In the genomic region with DNA sequence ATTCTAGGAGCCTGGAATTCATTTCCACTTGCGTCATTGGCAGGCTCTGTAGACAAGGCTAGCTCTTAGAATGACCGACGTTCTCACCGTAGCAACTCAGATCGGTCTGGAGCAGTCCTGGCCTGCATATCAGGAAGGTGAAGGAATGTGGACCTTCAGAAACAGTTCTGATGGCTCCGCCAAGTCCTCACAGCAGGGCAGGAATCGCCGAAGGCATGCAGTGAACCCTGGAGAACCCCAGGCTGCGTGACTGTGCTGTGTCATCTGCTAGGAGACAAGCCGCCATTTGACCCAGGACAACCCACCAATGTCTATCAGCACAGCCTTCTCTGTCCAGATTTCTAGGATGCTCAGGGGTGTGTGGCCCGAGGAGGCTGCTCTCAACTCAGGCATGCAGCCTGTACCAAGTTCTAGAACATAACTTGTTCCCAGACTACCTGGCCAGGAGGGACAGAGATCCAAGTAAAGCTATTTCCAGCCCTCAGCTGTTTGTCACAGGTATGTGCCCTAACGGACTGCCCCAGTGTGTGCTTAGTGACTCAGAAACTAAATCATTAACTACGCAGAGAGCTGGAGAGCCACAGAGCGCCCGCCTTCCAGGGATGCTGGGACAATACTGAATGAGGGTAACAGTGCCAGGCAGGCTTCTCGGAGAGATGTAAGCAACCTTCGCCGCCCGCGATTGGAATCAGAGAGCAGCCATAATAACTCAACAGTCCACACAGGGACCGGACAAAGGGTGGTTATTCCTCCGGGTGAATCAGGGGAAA, we compare ENCODE assay signal across 11 mouse cellular contexts. TPM values are rescaled to one million over a fixed set of nuclear protein-coding genes. Genes with fewer than 3 reads are reported as not detected.
DNase-seq lines count a peak whose midpoint lies in the region; ATAC-seq and TF ChIP-seq lines count a peak whose summit lies in the region.
"Had no signal": no experiment of that assay in that cellular context is flagged by ENCODE, and none has a peak within 500 bp of the region (broad histone marks: within the 10 kb centered on the region; RNA-seq: fewer than 3 reads in every experiment).

No protein-coding gene starts in this region.

- H3K4me3 ChIP-seq in E14TG2a.4 (replicated peaks; ENCODE audit: low read length), result peak overlapping the region; percentile 43
- H3K4me3 ChIP-seq in intestine, embryonic 14.5 days (ENCODE audit: low read depth, low read length), result no peak overlapping the region
- no peak overlapping the region for H3K4me3 ChIP-seq in lung, postnatal 0 days (ENCODE audit: low read depth, low read length)
- H3K4me3 ChIP-seq: embryonic facial prominence, embryonic 15.5 days had no signal

- no peak overlapping the region for H3K9ac ChIP-seq in intestine, embryonic 14.5 days (ENCODE audit: low read length)
- H3K9ac ChIP-seq in lung, postnatal 0 days (replicated peaks; ENCODE audit: low read depth), result no peak overlapping the region
- H3K9ac ChIP-seq: embryonic facial prominence, embryonic 15.5 days had no signal

- 62% methylated on average over 22 of the region's 22 CpGs for WGBS in intestine, embryonic 14.5 days
- WGBS in lung, postnatal 0 days, result 57% methylated on average over 22 of the region's 22 CpGs

- no peaks in the 10 kb centered on the region for H3K9me3 ChIP-seq in E14TG2a.4 (ENCODE audit: low read length)
- H3K9me3 ChIP-seq in intestine, embryonic 14.5 days (ENCODE audit: control insufficient read depth, low read length), result no peaks in the 10 kb centered on the region
- no peaks in the 10 kb centered on the region for H3K9me3 ChIP-seq in lung, postnatal 0 days (ENCODE audit: low read length)
- H3K9me3 ChIP-seq: embryonic facial prominence, embryonic 15.5 days had no signal

- H3K36me3 ChIP-seq in E14TG2a.4 (ENCODE audit: insufficient read depth, low read length), result peaks cover 15% of the 10 kb centered on the region
- peaks cover 5% of the 10 kb centered on the region; the same call in 1 of the 2 replicates for H3K36me3 ChIP-seq in intestine, embryonic 14.5 days (ENCODE audit: control insufficient read depth, insufficient read depth, low read length)
- no peaks in the 10 kb centered on the region for H3K36me3 ChIP-seq in lung, postnatal 0 days (ENCODE audit: insufficient read depth, low read length)
- H3K36me3 ChIP-seq: embryonic facial prominence, embryonic 15.5 days had no signal

- H3K4me1 ChIP-seq in E14TG2a.4 (replicated peaks; ENCODE audit: low read depth, low read length), result peaks cover 55% of the 10 kb centered on the region
- H3K4me1 ChIP-seq in intestine, embryonic 14.5 days (replicated peaks; ENCODE audit: control insufficient read depth, insufficient read depth, low read length), result peaks cover 5% of the 10 kb centered on the region; the same call in 1 of the 2 replicates
- 0 out of 2 replicates have a peak, but pooled peaks cover 3% of the 10 kb centered on the region for H3K4me1 ChIP-seq in lung, postnatal 0 days (ENCODE audit: insufficient read depth, low read depth, low read length)

- peak; percentile 79 for DNase-seq in intestine, embryonic 14.5 days (ENCODE audit: low spot score)
- peak; percentile 78 to 89 for DNase-seq in kidney, postnatal 36 days
- DNase-seq in lung, postnatal 0 days (ENCODE audit: low spot score), result peak; percentile 90
- DNase-seq in cerebellum, adult 9-10 months, result no peak
- DNase-seq in ovary, postnatal 36 days (ENCODE audit: low spot score), result no peak
- DNase-seq in ovary, postnatal 10 days (ENCODE audit: low spot score), result no peak
- DNase-seq in gastrocnemius, postnatal 10 days, result no peak

- no peak for TF ChIP-seq CTCF in E14TG2a.4 (conservative IDR thresholded peaks at IDR 0.05; ENCODE audit: low read length)
- no peak for TF ChIP-seq CTCF in lung, postnatal 0 days (IDR thresholded peaks at IDR 0.05)

- H3K4me2 ChIP-seq in intestine, embryonic 14.5 days (ENCODE audit: low read length), result no peak overlapping the region
- H3K4me2 ChIP-seq in lung, postnatal 0 days (replicated peaks; ENCODE audit: low read depth, low read length), result no peak overlapping the region
- H3K4me2 ChIP-seq: embryonic facial prominence, embryonic 15.5 days had no signal

- no peak overlapping the region for H3K27ac ChIP-seq in intestine, embryonic 14.5 days (ENCODE audit: low read depth)
- H3K27ac ChIP-seq in lung, postnatal 0 days (ENCODE audit: low read length), result peak overlapping the region; percentile 60
- H3K27ac ChIP-seq: embryonic facial prominence, embryonic 15.5 days; macrophage had no signal

- peak; percentile 86 for ATAC-seq in intestine, embryonic 14.5 days (replicated peaks; ENCODE audit: low FRiP score, low TSS enrichment, low read depth)
- peak; percentile 94 for ATAC-seq in lung, postnatal 0 days
- ATAC-seq: activated CD4-positive, CD25-positive, alpha-beta regulatory T cell, adult 4 months had no signal

- peaks cover 9% of the 10 kb centered on the region for H3K27me3 ChIP-seq in E14TG2a.4 (ENCODE audit: insufficient read depth, low read length)
- no peaks in the 10 kb centered on the region for H3K27me3 ChIP-seq in intestine, embryonic 14.5 days (replicated peaks; ENCODE audit: control insufficient read depth, insufficient read depth, low read length)
- H3K27me3 ChIP-seq in lung, postnatal 0 days (replicated peaks; ENCODE audit: insufficient read depth, low read length), result no peaks in the 10 kb centered on the region
- H3K27me3 ChIP-seq: embryonic facial prominence, embryonic 15.5 days had no signal

- peak; percentile 67 for TF ChIP-seq EP300 in lung, postnatal 0 days (IDR thresholded peaks at IDR 0.05)

RNA-seq across cellular contexts. Expression of gene Pard6b, which starts 23.8 kb away (rescaled TPM):
- 20.0 and 21.6 TPM in 2 replicates for polyA plus RNA-seq in intestine, embryonic 14.5 days (2014; fragmentation: Nextera tagmentation; extraction: Ambion mirVana)
- 47.2 and 50.5 TPM in 2 replicates for polyA plus RNA-seq in lung, postnatal 0 days (2015; fragmentation: Nextera tagmentation; extraction: Ambion mirVana)
- total RNA-seq in gastrocnemius, postnatal 10 days (2021), result under 1 TPM; 0.85 to 0.93 TPM
- polyA plus RNA-seq: macrophage had no signal

Comparison
In these comparisons a context has a peak if more than half of its experiments do, and no peak if none do; other contexts are left out.
1. DNase-seq: peak in intestine, embryonic 14.5 days (single experiment), kidney, postnatal 36 days (2 of 2) and lung, postnatal 0 days (single experiment); none in cerebellum, adult 9-10 months (single experiment), ovary, postnatal 36 days (single experiment), ovary, postnatal 10 days (single experiment) and gastrocnemius, postnatal 10 days (single experiment).